Mouse (Mus musculus): Measurements from ENCODE around the gene Rab42. TPM values are rescaled to one million over a fixed set of nuclear protein-coding genes. Genes with fewer than 3 reads are reported as not detected.

Gene Rab42
- total and polyA plus RNA-seq, 2 experiments from 2014 or later: 3.9 TPM; not detected in 1

GRCm38 (mm10) chr4:132273166-132273565, 30.0 kb downstream of the Rab42 start:
- no peak overlapping the region for H3K9ac ChIP-seq (replicated peaks; ENCODE audit: low read depth, low read length)
- WGBS: 38% methylated on average over 2 of the region's 2 CpGs
- no peak overlapping the region for H3K4me3 ChIP-seq (ENCODE audit: low read depth, low read length)
- H3K27ac ChIP-seq (ENCODE audit: low read depth): no peak overlapping the region
- no peak for TF ChIP-seq CTCF (IDR thresholded peaks at IDR 0.05; ENCODE audit: low read depth)
- TF ChIP-seq EP300 (IDR thresholded peaks at IDR 0.05; ENCODE audit: low read depth): no peak
- peaks cover 10% of the 10 kb centered on the region for H3K4me1 ChIP-seq (ENCODE audit: control insufficient read depth, insufficient read depth)
- ATAC-seq (ENCODE audit: insufficient read depth, low read depth): no peak
- H3K36me3 ChIP-seq (replicated peaks; ENCODE audit: control insufficient read depth, insufficient read depth, low read length): no peaks in the 10 kb centered on the region
- peak overlapping the region; percentile 83; the same call in 1 of the 2 replicates for H3K4me2 ChIP-seq (ENCODE audit: low read depth, low read length)
- no peaks in the 10 kb centered on the region for H3K9me3 ChIP-seq (replicated peaks; ENCODE audit: control insufficient read depth, low read length)
- H3K27me3 ChIP-seq (ENCODE audit: control insufficient read depth, insufficient read depth, low read length): no peaks in the 10 kb centered on the region
- no peak for DNase-seq (ENCODE audit: low spot score)

- Histone ChIP-seq H3K27me3 (ENCODE audit: control insufficient read depth, insufficient read depth, low read length) (no peaks in the 10 kb centered on the region), H3K4me3 (ENCODE audit: low read depth, low read length) (peak overlapping the region; percentile 33), H3K36me3 (replicated peaks; ENCODE audit: control insufficient read depth, insufficient read depth, low read length) (no peaks in the 10 kb centered on the region), H3K9ac (replicated peaks; ENCODE audit: low read depth, low read length) (peak overlapping the region; percentile 67), H3K4me1 (ENCODE audit: control insufficient read depth, insufficient read depth) (peaks cover 5% of the 10 kb centered on the region; the same call in 1 of the 2 replicates), H3K9me3 (replicated peaks; ENCODE audit: control insufficient read depth, low read length) (no peaks in the 10 kb centered on the region), H3K27ac (ENCODE audit: low read depth) (peak overlapping the region; percentile 97), H3K4me2 (ENCODE audit: low read depth, low read length) (peak overlapping the region; percentile 63)
- WGBS: under 1% methylated on average over 35 of the region's 35 CpGs
- peak; percentile 93 for TF ChIP-seq EP300 (IDR thresholded peaks at IDR 0.05; ENCODE audit: low read depth)
- peak; percentile 65 for TF ChIP-seq CTCF (IDR thresholded peaks at IDR 0.05; ENCODE audit: low read depth)
- DNase-seq (ENCODE audit: low spot score) (peak; percentile 95), ATAC-seq (ENCODE audit: insufficient read depth, low read depth) (peak; percentile 70)
Observed at GRCm38 (mm10) chr4:132269740-132270560, 33.2 kb downstream of the Rab42 start.

DNA sequence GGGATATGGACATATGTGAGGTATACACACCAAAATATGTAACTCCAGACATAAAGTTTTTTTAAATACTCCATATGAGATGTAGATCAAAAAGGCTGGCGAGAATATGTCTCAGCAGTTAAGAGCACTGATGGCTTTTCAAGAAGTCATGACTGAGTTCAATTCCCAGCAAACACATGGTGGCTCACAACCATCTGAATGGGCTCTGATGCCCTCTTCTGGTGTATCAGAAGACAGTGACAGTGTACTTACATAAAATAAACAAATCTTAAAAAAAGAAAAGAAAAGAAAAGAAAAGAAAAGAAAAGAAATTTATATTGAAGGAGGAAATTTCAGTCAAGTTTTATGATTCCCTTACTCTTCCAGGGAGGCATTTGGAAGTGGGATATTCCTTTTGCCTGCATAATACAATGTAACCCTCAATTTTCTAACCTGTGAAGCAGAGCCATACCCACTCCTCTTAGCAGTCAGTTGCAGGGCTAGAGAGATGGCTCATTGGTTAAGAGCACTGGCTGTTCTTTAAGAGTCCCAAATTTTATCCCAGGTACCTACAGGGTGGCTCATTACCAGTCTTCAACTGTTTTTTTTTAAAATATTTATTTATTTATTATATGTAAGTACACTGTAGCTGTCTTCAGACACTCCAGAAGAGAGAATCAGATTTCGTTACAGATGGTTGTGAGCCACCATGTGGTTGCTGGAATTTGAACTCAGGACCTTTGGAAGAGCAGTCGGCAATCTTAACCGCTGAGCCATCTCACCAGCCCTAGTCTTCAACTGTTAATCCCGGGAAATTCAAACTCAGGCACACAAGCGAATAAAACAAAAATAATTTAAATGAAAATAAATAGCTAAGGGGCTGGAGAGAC, 34.1 kb downstream of the Rab42 start:
- Histone ChIP-seq H3K36me3 (replicated peaks; ENCODE audit: control insufficient read depth, insufficient read depth, low read length) (no peaks in the 10 kb centered on the region), H3K4me3 (ENCODE audit: low read depth, low read length) (no peak overlapping the region), H3K27ac (ENCODE audit: low read depth) (peak overlapping the region; percentile 97), H3K27me3 (ENCODE audit: control insufficient read depth, insufficient read depth, low read length) (no peaks in the 10 kb centered on the region), H3K9me3 (replicated peaks; ENCODE audit: control insufficient read depth, low read length) (no peaks in the 10 kb centered on the region), H3K9ac (replicated peaks; ENCODE audit: low read depth, low read length) (no peak overlapping the region), H3K4me1 (ENCODE audit: control insufficient read depth, insufficient read depth) (0 out of 2 replicates have a peak, but pooled peaks cover 4% of the 10 kb centered on the region), H3K4me2 (ENCODE audit: low read depth, low read length) (no peak overlapping the region)
- TF ChIP-seq CTCF (IDR thresholded peaks at IDR 0.05; ENCODE audit: low read depth) (peak; percentile 47), EP300 (IDR thresholded peaks at IDR 0.05; ENCODE audit: low read depth) (no peak)
- 15% methylated on average over 6 of the region's 6 CpGs for WGBS
- no peak for ATAC-seq (ENCODE audit: insufficient read depth, low read depth)
- DNase-seq (ENCODE audit: low spot score): no peak

GRCm38 (mm10) chr4:132266835-132267349, 36.3 kb downstream of the Rab42 start:
- 69% methylated on average over 3 of the region's 3 CpGs for WGBS
- TF ChIP-seq CTCF (IDR thresholded peaks at IDR 0.05; ENCODE audit: low read depth) (no peak), EP300 (IDR thresholded peaks at IDR 0.05; ENCODE audit: low read depth) (no peak)
- no peak for DNase-seq (ENCODE audit: low spot score)
- ATAC-seq (ENCODE audit: insufficient read depth, low read depth): no peak
- Histone ChIP-seq H3K9ac (replicated peaks; ENCODE audit: low read depth, low read length) (no peak overlapping the region), H3K9me3 (replicated peaks; ENCODE audit: control insufficient read depth, low read length) (no peaks in the 10 kb centered on the region), H3K27me3 (ENCODE audit: control insufficient read depth, insufficient read depth, low read length) (no peaks in the 10 kb centered on the region), H3K4me1 (ENCODE audit: control insufficient read depth, insufficient read depth) (no peaks in the 10 kb centered on the region), H3K36me3 (replicated peaks; ENCODE audit: control insufficient read depth, insufficient read depth, low read length) (no peaks in the 10 kb centered on the region), H3K4me2 (ENCODE audit: low read depth, low read length) (no peak overlapping the region), H3K4me3 (ENCODE audit: low read depth, low read length) (no peak overlapping the region), H3K27ac (ENCODE audit: low read depth) (no peak overlapping the region)

DNA sequence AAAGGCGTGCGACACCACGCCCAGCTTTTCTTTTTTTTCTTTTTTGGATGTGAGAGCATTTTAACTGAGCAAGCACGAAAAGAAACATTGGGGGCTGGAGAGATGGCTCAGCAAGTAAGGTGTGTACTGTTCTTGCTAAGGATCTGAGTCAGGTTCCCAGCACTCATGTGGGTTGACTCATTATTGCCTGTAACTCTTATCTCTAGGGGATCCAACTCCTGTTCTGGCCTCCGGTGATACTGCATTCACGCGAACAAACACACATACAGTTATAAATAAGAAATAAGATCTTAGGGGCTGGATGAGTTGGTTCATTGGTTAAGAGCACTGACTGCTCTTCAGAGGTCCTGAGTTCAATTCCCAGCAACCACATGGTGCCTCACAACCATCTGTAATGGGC, 39.9 kb downstream of the Rab42 start:
- peaks cover 9% of the 10 kb centered on the region for H3K4me1 ChIP-seq (ENCODE audit: control insufficient read depth, insufficient read depth)
- no peak overlapping the region for H3K4me3 ChIP-seq (ENCODE audit: low read depth, low read length)
- no peaks in the 10 kb centered on the region for H3K27me3 ChIP-seq (ENCODE audit: control insufficient read depth, insufficient read depth, low read length)
- ATAC-seq (ENCODE audit: insufficient read depth, low read depth): no peak
- H3K36me3 ChIP-seq (replicated peaks; ENCODE audit: control insufficient read depth, insufficient read depth, low read length): no peaks in the 10 kb centered on the region
- no peak overlapping the region for H3K27ac ChIP-seq (ENCODE audit: low read depth)
- no peaks in the 10 kb centered on the region for H3K9me3 ChIP-seq (replicated peaks; ENCODE audit: control insufficient read depth, low read length)
- no peak for TF ChIP-seq CTCF (IDR thresholded peaks at IDR 0.05; ENCODE audit: low read depth)
- no peak for TF ChIP-seq EP300 (IDR thresholded peaks at IDR 0.05; ENCODE audit: low read depth)
- 92% methylated on average over 7 of the region's 7 CpGs for WGBS
- H3K9ac ChIP-seq (replicated peaks; ENCODE audit: low read depth, low read length): no peak overlapping the region
- no peak for DNase-seq (ENCODE audit: low spot score)
- no peak overlapping the region for H3K4me2 ChIP-seq (ENCODE audit: low read depth, low read length)
